Mouse (Mus musculus) embryonic fibroblast, embryonic 13.5 days (primary cell): ENCODE measurements around the gene Syt2.

Source experiments
- CTCF ChIP-seq: IDR thresholded peaks from 2 replicates; pipeline ENCODE4 v1.5.1; 2011; ENCODE audit warnings: mild to moderate bottlenecking, control low read depth, low read length, moderate library complexity, borderline replicate concordance; ENCODE audit not compliant: insufficient read depth
- POLR2A ChIP-seq: IDR thresholded peaks from 2 replicates; pipeline ENCODE4 v1.6.1; 2011; ENCODE audit warnings: low read depth, mild to moderate bottlenecking, control low read depth, low read length, moderate library complexity

GRCm38 (mm10) chr1:134737463-134737862, 91.0 kb downstream of the Syt2 start:
- TF ChIP-seq CTCF (no peak), POLR2A (no peak)
